Mouse (Mus musculus) midbrain, embryonic 16.5 days (tissue): ENCODE results near the gene Tpx2. TPM values are rescaled to one million over a fixed set of nuclear protein-coding genes. Genes with fewer than 3 reads are reported as not detected.

Experiments used
- ATAC-seq: fragments of 200-750 bp; cut with Nextera tagmentation; 2 replicates; pipeline ENCODE4 v1.8.0; 2017; ENCODE audit warnings: moderate TSS enrichment
- H3K27ac ChIP-seq: fragments of 300-500 bp; sonication (generic); 2 replicates; pipeline ENCODE4 v1.5.1; 2014; ENCODE audit warnings: mild to moderate bottlenecking, low read length, mixed read lengths
- H3K27me3 ChIP-seq: fragments of 300-500 bp; sonication (generic); 2 replicates; pipeline ENCODE4 v1.6.1; 2014; ENCODE audit warnings: low read depth, low read length, mixed read lengths; ENCODE audit not compliant: control insufficient read depth, insufficient read depth
- H3K36me3 ChIP-seq: fragments of 300-500 bp; sonication (generic); 2 replicates; pipeline ENCODE4 v1.6.1; 2014; ENCODE audit warnings: mild to moderate bottlenecking, low read length, moderate library complexity, mixed read lengths; ENCODE audit not compliant: control insufficient read depth, insufficient read depth
- H3K4me1 ChIP-seq: fragments of 300-500 bp; sonication (generic); 2 replicates; pipeline ENCODE4 v1.6.1; 2014; ENCODE audit warnings: mild to moderate bottlenecking, low read length, mixed read lengths; ENCODE audit not compliant: control insufficient read depth, insufficient read depth
- H3K4me2 ChIP-seq: fragments of 300-500 bp; sonication (generic); 2 replicates; pipeline ENCODE4 v1.6.1; 2014; ENCODE audit warnings: mild to moderate bottlenecking, low read length, mixed read lengths
- H3K4me3 ChIP-seq: fragments of 300-500 bp; sonication (generic); 2 replicates; pipeline ENCODE4 v1.5.1; 2014; ENCODE audit warnings: low read depth, mild to moderate bottlenecking, low read length, moderate library complexity, mixed read lengths
- H3K9ac ChIP-seq: fragments of 300-500 bp; sonication (generic); 2 replicates; pipeline ENCODE4 v1.6.1; 2014; ENCODE audit warnings: low read depth, low read length, mixed read lengths
- H3K9me3 ChIP-seq: fragments of 300-500 bp; sonication (generic); replicated peaks from 2 replicates; pipeline ENCODE4 v1.6.1; 2014; ENCODE audit warnings: mild to moderate bottlenecking, low read length, mixed read lengths; ENCODE audit not compliant: control insufficient read depth, poor library complexity, severe bottlenecking
- WGBS: fragments of 180-500 bp; shearing (Covaris S2); extraction: QIAGEN DNeasy Blood & Tissue Kit; methylation state at CpG from one replicate; pipeline ENCODE4 v1.1.7; 2014; 5-methylcytosine and 5-hydroxymethylcytosine counted together
- polyA plus RNA-seq: library from polyadenylated mRNA; unstranded; fragments of >200 nt; fragmentation: Nextera tagmentation; extraction: Ambion mirVana; gene quantifications from 2 replicates; pipeline ENCODE4 v1.2.1, GENCODE M21; 2015

Tpx2 gene
- polyA plus RNA-seq, 1 experiment from 2014 or later = 10.5 TPM

DNA sequence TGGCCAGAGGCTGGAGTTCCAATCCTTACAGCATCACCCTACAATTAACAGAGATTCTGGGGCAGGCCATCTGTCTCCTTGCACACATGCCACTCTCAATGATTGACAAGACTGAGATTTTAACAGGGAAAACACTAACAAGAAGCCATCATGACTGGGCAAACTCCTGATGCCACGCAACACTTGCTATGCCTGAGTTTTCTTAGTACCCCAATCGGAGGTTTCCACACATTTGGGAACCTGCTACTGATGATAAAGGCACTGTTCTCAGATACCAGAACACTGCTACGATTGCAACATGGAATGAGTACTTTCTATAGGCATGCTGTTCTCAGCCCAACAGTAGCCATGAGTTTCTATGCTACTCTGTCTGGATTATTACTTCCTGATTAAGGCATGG, 21.3 kb upstream of the Tpx2 start:
- H3K4me2 ChIP-seq = peak overlapping the region; percentile 86
- WGBS = 89% methylated on average over 3 of the region's 3 CpGs
- peaks cover 67% of the 10 kb centered on the region for H3K4me1 ChIP-seq
- H3K9ac ChIP-seq = no peak overlapping the region
- no peaks in the 10 kb centered on the region for H3K9me3 ChIP-seq
- H3K27ac ChIP-seq = no peak overlapping the region
- no peak for ATAC-seq
- H3K36me3 ChIP-seq = no peaks in the 10 kb centered on the region
- no peaks in the 10 kb centered on the region for H3K27me3 ChIP-seq
- H3K4me3 ChIP-seq = no peak overlapping the region

DNA sequence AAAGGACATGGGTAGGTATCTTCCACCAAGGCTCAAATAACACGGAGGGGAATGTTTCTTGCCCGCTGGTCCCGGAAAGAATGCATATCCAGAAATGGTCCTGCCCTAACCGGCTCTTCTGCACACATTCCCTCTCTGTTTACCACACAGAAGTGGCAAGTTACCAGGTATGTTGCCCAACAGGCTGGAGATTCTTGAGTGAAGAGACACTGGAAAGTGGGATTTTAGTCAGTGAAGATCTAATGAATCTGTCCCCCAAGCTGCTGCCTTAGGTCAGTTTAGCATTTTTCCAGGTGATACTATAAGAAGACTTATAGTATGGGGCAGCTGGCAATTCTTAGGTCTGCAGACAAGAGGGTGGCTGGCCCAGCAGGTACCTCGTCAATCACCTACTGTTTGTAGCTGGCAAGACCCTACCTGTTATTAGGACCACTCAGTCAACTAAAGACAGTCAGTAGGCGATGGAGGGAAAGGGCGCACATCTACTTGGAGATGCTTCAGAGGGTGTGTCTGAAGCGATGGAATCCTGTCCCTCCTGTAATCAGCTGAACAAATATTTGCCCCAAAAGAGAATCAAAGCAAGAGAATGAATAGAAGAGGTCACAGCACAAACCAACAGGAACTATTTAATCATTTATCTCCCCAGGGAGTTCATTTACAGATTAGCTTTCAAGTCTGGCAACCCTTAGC, 20.3 kb upstream of the Tpx2 start:
- no peaks in the 10 kb centered on the region for H3K9me3 ChIP-seq
- no peak for ATAC-seq
- H3K4me1 ChIP-seq = peaks cover 60% of the 10 kb centered on the region
- H3K4me3 ChIP-seq = peak overlapping the region; percentile 74
- H3K27ac ChIP-seq = no peak overlapping the region
- peak overlapping the region; percentile 88; the same call in 1 of the 2 replicates for H3K9ac ChIP-seq
- no peaks in the 10 kb centered on the region for H3K27me3 ChIP-seq
- H3K36me3 ChIP-seq = no peaks in the 10 kb centered on the region
- 84% methylated on average over 8 of the region's 8 CpGs for WGBS
- peak overlapping the region; percentile 86 for H3K4me2 ChIP-seq

DNA sequence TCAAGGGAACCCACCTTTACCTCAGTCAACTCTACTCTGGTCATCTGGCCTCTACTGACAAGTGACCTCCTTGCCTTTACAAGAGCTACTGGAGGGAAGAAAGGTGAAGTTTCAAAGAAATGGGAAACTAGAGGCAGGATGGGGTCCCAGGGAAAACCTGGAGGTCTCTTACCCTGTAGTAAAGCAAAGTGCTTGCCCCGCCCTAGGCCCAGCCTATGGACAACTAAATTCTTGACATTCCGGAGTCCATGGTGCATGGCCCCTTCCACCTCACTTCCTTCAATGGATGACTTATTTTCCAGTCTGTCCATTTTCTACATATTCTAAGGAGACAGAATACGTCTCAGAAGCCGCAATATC, 19.8 kb upstream of the Tpx2 start:
- no peaks in the 10 kb centered on the region for H3K27me3 ChIP-seq
- peak overlapping the region; percentile 86 for H3K4me2 ChIP-seq
- peak overlapping the region; percentile 88 for H3K9ac ChIP-seq
- no peaks in the 10 kb centered on the region for H3K9me3 ChIP-seq
- H3K4me3 ChIP-seq = peak overlapping the region; percentile 74
- H3K27ac ChIP-seq = no peak overlapping the region
- no peak for ATAC-seq
- H3K36me3 ChIP-seq = no peaks in the 10 kb centered on the region
- peaks cover 60% of the 10 kb centered on the region for H3K4me1 ChIP-seq
- WGBS = 72% methylated on average over 4 of the region's 4 CpGs

DNA sequence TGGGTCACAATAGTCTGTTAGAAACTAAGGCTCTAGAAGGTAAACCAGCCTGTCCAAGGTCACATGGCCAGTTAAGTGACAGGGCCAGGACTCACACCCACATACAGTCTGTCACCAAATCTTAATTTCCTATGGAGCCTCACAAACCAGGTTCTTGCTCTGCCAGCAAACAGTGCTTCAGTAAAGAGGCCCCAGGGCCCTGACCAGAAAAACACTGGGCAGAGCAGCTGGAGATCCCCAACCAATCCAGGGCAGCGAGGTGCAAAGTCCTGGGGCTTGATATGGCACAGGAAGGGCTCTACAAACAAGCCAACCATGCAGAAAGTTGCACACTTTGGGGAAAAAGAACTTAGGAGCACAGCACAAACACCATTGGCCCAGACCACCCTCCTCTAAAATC, 19.2 kb upstream of the Tpx2 start:
- Histone ChIP-seq H3K4me3 (peak overlapping the region; percentile 74), H3K4me1 (peaks cover 60% of the 10 kb centered on the region), H3K27me3 (no peaks in the 10 kb centered on the region), H3K4me2 (peak overlapping the region; percentile 86), H3K27ac (no peak overlapping the region), H3K36me3 (no peaks in the 10 kb centered on the region), H3K9ac (peak overlapping the region; percentile 88), H3K9me3 (no peaks in the 10 kb centered on the region)
- 57% methylated on average over 1 of the region's 1 CpGs for WGBS
- ATAC-seq = no peak

GRCm38 (mm10) chr2:152829367-152829881, 18.3 kb upstream of the Tpx2 start:
- peak overlapping the region; percentile 86 for H3K4me2 ChIP-seq
- H3K4me3 ChIP-seq = peak overlapping the region; percentile 74
- ATAC-seq = no peak
- H3K36me3 ChIP-seq = no peaks in the 10 kb centered on the region
- peaks cover 53% of the 10 kb centered on the region for H3K4me1 ChIP-seq
- H3K27me3 ChIP-seq = no peaks in the 10 kb centered on the region
- no peaks in the 10 kb centered on the region for H3K9me3 ChIP-seq
- WGBS = 61% methylated on average over 23 of the region's 23 CpGs
- H3K9ac ChIP-seq = peak overlapping the region; percentile 88
- H3K27ac ChIP-seq = peak overlapping the region; percentile 97

DNA sequence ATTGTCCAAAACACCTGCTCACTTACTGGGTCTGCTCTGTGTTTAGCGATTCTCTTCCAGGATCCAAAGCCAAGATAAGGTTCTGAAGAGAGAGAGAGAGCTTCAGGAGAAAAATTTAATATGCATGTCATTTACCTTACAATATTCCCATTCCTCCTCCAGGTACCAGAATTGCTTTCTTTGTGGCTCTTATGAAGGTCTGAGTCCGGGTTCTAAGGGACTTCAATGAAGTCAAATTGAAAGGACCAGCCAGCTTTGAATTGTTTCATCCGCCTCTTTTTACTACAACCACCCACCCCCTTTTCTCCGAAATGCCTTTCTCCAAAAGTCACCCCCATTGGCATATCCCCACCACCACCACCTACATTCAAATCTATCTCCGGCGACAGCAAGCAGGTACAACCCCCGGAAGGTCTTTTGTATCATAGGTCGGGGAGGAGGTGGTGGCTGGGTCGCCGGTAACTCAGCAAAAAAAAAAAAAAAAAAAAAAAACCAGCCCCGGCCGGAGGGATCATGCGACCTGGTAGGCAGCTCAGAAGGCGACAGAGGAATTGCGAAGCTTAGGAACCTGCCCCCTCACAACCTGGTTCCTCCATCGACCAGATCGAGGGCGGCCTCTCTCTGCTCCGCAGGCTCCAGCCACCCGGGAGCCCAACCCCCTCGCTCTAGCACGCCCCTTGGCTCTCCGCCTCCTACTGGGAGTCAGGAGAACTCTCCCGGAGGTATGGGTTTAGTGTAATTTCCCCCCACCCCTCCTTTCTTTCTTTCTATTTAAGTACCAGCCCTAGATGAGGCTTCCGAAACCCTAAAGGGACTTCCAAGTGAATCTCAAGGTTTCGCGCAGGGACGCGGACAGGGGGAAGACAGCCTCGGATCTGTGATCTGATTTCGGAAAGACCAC, 17.5 kb upstream of the Tpx2 start:
- H3K4me3 ChIP-seq = peak overlapping the region; percentile 74
- peak overlapping the region; percentile 86 for H3K4me2 ChIP-seq
- peaks cover 45% of the 10 kb centered on the region for H3K4me1 ChIP-seq
- peak overlapping the region; percentile 97 for H3K27ac ChIP-seq
- peak overlapping the region; percentile 88 for H3K9ac ChIP-seq
- H3K27me3 ChIP-seq = no peaks in the 10 kb centered on the region
- 2% methylated on average over 30 of the region's 31 CpGs for WGBS
- ATAC-seq = peak; percentile 83
- no peaks in the 10 kb centered on the region for H3K36me3 ChIP-seq
- H3K9me3 ChIP-seq = no peaks in the 10 kb centered on the region

DNA sequence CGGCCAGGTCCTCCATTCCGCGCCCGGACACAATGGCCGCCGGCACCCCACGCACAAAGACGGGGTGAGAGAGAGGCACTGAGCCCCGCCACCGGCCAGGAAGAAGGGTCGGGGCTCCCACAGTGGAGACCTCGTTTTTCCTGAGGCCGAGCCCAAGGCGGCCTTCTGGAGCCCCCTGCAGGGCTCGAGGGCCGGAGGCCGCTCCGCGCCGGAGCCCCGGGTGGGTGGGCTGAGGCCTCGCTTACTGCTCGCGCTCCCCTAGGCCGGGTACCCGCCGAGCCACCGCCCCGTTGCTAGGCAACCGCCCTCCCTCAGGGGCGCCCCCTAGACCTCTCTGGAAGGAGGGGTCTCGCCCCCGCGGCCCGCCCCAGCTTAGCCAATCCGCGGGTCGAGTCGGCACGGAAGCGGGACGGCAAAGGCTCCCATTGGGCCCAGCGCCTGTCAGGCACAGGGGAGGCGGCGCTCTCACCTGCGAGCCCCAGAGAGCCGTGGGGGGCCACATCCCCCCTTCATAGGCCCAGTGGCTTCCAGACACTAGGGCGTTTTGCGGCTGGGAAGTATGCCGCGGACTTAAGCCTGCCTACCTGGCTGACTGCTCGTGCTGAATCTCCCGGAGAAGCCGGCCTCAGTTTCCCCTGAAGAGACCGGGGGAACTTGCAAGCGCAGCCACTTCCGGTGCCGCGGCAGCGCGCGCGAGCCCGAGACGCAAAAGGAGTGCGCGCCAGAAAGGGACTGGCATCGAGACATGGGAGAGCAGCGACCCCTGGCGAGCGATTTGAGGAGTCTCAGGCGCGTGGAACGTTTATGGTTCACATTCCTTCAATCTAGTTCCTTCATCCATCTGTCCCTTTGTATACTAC, 16.5 kb upstream of the Tpx2 start, which contains the start of gene Bcl2l1:
Gene Bcl2l1, minus strand, starts transcription at position 710 of the 860 bp plus-strand sequence.
- under 1% methylated on average over 70 of the region's 74 CpGs for WGBS
- Histone ChIP-seq H3K9ac (peak within 1 kb of the TSS; percentile 88), H3K4me1 (peaks cover 35% of the 10 kb centered on the region), H3K36me3 (no peaks in the 10 kb centered on the region), H3K27ac (peak within 1 kb of the TSS; percentile 97), H3K4me3 (peak within 1 kb of the TSS; percentile 74), H3K9me3 (no peaks in the 10 kb centered on the region), H3K27me3 (no peaks in the 10 kb centered on the region), H3K4me2 (peak within 1 kb of the TSS; percentile 86)
- ATAC-seq = peak; percentile 98

DNA sequence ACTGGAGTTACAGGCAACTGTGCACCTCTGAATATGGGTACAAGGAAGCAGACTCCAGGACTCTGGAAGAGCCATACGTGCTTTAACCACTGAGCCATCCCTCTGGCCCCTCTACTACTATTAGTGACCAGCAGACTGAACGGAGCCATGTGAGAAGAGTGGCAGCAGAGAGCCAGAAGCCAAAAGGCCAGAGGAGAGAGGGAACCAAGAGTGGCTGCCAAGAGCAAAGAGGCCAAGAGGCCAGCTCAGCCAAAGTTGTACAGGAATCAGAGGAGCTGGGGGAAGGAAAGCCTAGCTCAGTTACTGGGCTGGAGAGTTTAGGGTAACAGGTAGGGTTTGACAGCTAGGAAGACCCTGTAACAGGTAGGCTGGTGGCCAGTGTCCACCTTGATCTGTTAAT, 8.5 kb upstream of the Tpx2 start:
- no peak overlapping the region for H3K4me2 ChIP-seq
- H3K9me3 ChIP-seq = no peaks in the 10 kb centered on the region
- H3K4me3 ChIP-seq = no peak overlapping the region
- no peak overlapping the region for H3K27ac ChIP-seq
- H3K27me3 ChIP-seq = no peaks in the 10 kb centered on the region
- no peaks in the 10 kb centered on the region for H3K4me1 ChIP-seq
- WGBS = 71% methylated on average over 2 of the region's 2 CpGs
- no peaks in the 10 kb centered on the region for H3K36me3 ChIP-seq
- no peak for ATAC-seq
- no peak overlapping the region for H3K9ac ChIP-seq
